Mouse (Mus musculus): ENCODE results near the gene Slc48a1.

- TF ChIP-seq CTCF (IDR thresholded peaks at IDR 0.05; ENCODE audit: borderline replicate concordance, insufficient read depth, low read depth, low read length) = no peak
- no peak for TF ChIP-seq POLR2A (IDR thresholded peaks at IDR 0.05; ENCODE audit: borderline replicate concordance, insufficient read depth, low read length)
These were observed 8.0 kb upstream of the Slc48a1 start for GRCm38 (mm10) chr15:97770280-97770679.
